Mouse (Mus musculus) embryonic fibroblast, embryonic 13.5 days (primary cell): ENCODE results near the gene Foxj1.

Experiments used
- CTCF ChIP-seq: IDR thresholded peaks from 2 replicates; pipeline ENCODE4 v1.5.1; 2011; ENCODE audit warnings: mild to moderate bottlenecking, control low read depth, low read length, moderate library complexity, borderline replicate concordance; ENCODE audit not compliant: insufficient read depth
- POLR2A ChIP-seq: IDR thresholded peaks from 2 replicates; pipeline ENCODE4 v1.6.1; 2011; ENCODE audit warnings: low read depth, mild to moderate bottlenecking, control low read depth, low read length, moderate library complexity

DNA sequence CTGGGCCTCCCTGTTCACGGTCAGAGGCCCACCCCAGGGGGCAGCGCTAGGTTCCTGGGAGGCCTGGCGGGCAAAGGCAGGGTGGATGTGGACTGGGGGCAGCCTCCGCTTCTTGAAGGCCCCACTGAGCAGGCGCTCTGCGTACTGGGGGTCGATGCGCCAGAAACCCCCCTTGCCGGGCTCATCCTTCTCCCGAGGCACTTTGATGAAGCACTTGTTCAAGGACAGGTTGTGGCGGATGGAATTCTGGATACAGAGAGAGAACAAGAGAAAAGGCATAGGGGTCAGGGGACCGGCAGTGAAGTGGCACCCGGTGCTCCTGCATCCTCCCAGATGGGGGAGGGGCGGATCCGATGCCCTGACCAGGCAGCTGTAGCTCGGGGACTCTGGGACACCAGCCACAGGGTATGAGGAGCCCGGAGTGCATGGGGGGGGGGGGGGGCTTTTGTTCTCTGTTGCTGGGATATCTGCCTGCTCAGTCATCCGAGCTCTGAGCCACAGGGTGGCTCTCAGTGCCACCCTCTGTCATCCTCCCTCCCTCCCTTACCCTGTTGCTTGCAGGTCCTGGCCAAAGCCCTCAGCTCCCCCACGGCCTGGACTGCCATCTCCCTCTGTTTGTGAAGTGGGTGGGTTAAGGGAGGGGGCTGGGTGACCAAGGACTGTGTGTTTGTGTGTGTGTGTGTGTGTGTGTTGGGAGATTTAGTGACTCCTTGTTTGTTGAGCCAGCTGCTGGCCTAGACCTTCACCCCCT is 2.8 kb downstream of the Foxj1 start:
- TF ChIP-seq CTCF, result no peak
- no peak for TF ChIP-seq POLR2A
